Mouse (Mus musculus) hindbrain, embryonic 13.5 days (tissue): ENCODE results near the gene Arvcf. TPM values are rescaled to one million over a fixed set of nuclear protein-coding genes. Genes with fewer than 3 reads are reported as not detected.
A peak's percentile ranks its signal among the peaks of the same experiment; 100 is the strongest.

Experiments
- ATAC-seq: fragments of 200-750 bp; cut with Nextera tagmentation; 2 replicates; pipeline ENCODE4 v1.8.0; 2017; ENCODE audit warnings: moderate TSS enrichment; ENCODE audit not compliant: low FRiP score
- H3K27ac ChIP-seq: fragments of 300-500 bp; sonication (generic); 2 replicates; pipeline ENCODE4 v1.5.1; 2015; ENCODE audit warnings: inconsistent platforms, mild to moderate bottlenecking, moderate library complexity
- H3K27me3 ChIP-seq: fragments of 300-500 bp; sonication (generic); 2 replicates; pipeline ENCODE4 v1.6.1; 2015; ENCODE audit warnings: mild to moderate bottlenecking, inconsistent platforms
- H3K36me3 ChIP-seq: fragments of 300-500 bp; sonication (generic); 2 replicates; pipeline ENCODE4 v1.6.1; 2015; ENCODE audit warnings: mild to moderate bottlenecking, inconsistent platforms
- H3K4me1 ChIP-seq: fragments of 300-500 bp; sonication (generic); replicated peaks from 2 replicates; pipeline ENCODE4 v1.6.1; 2015; ENCODE audit warnings: inconsistent platforms
- H3K4me2 ChIP-seq: fragments of 300-500 bp; sonication (generic); 2 replicates; pipeline ENCODE4 v1.6.1; 2015; ENCODE audit warnings: inconsistent platforms, mild to moderate bottlenecking, moderate library complexity
- H3K4me3 ChIP-seq: fragments of 300-500 bp; sonication (generic); 2 replicates; pipeline ENCODE4 v1.5.1; 2015; ENCODE audit warnings: mild to moderate bottlenecking, inconsistent platforms
- H3K9ac ChIP-seq: fragments of 300-500 bp; sonication (generic); 2 replicates; pipeline ENCODE4 v1.6.1; 2015; ENCODE audit warnings: mild to moderate bottlenecking, inconsistent platforms
- H3K9me3 ChIP-seq: fragments of 300-500 bp; sonication (generic); 2 replicates; pipeline ENCODE4 v1.6.1; 2016; ENCODE audit warnings: inconsistent platforms
- WGBS: fragments of 180-500 bp; shearing (Covaris S2); methylation state at CpG from one replicate; pipeline ENCODE4 v1.1.7; 2015; 5-methylcytosine and 5-hydroxymethylcytosine counted together
- polyA plus RNA-seq: library from polyadenylated mRNA; unstranded; fragments of >200 nt; fragmentation: Nextera tagmentation; extraction: Ambion mirVana; gene quantifications from 2 replicates; pipeline ENCODE4 v1.2.1, GENCODE M21; 2015

Arvcf gene
- polyA plus RNA-seq, 1 experiment from 2014 or later, result 81.1 TPM

- no peak for ATAC-seq
- Histone ChIP-seq H3K9ac (no peak overlapping the region), H3K36me3 (peaks cover 17% of the 10 kb centered on the region), H3K27me3 (no peaks in the 10 kb centered on the region), H3K4me2 (peak overlapping the region; percentile 88; the same call in 1 of the 2 replicates), H3K4me1 (peaks cover 79% of the 10 kb centered on the region), H3K4me3 (no peak overlapping the region), H3K9me3 (no peaks in the 10 kb centered on the region), H3K27ac (peak overlapping the region; percentile 91)
- WGBS, result 88% methylated on average over 3 of the region's 3 CpGs
Observed at GRCm38 (mm10) chr16:18391728-18392127, 43.7 kb downstream of the Arvcf start.

GRCm38 (mm10) chr16:18392469-18393426 is 44.8 kb downstream of the Arvcf start:
- ATAC-seq, result peak; percentile 68
- H3K9me3 ChIP-seq, result no peaks in the 10 kb centered on the region
- under 1% methylated on average over 62 of the region's 63 CpGs for WGBS
- H3K4me2 ChIP-seq, result peak overlapping the region; percentile 88
- peak overlapping the region; percentile 64 for H3K4me3 ChIP-seq
- H3K4me1 ChIP-seq, result peaks cover 70% of the 10 kb centered on the region
- no peaks in the 10 kb centered on the region for H3K27me3 ChIP-seq
- peaks cover 27% of the 10 kb centered on the region for H3K36me3 ChIP-seq
- H3K9ac ChIP-seq, result peak overlapping the region; percentile 92
- peak overlapping the region; percentile 91 for H3K27ac ChIP-seq

- Histone ChIP-seq H3K4me2 (peak overlapping the region; percentile 88), H3K27me3 (0 out of 2 replicates have a peak, but pooled peaks cover 3% of the 10 kb centered on the region), H3K4me1 (peaks cover 66% of the 10 kb centered on the region), H3K9me3 (no peaks in the 10 kb centered on the region), H3K4me3 (peak overlapping the region; percentile 64), H3K9ac (peak overlapping the region; percentile 92), H3K36me3 (peaks cover 35% of the 10 kb centered on the region), H3K27ac (peak overlapping the region; percentile 91)
- no peak for ATAC-seq
- WGBS, result 43% methylated on average over 5 of the region's 5 CpGs
Observed at GRCm38 (mm10) chr16:18393595-18393994, 45.6 kb downstream of the Arvcf start.

- Histone ChIP-seq H3K4me1 (peaks cover 66% of the 10 kb centered on the region), H3K4me3 (peak overlapping the region; percentile 64), H3K27ac (peak overlapping the region; percentile 91), H3K9ac (peak overlapping the region; percentile 92), H3K36me3 (peaks cover 40% of the 10 kb centered on the region), H3K27me3 (0 out of 2 replicates have a peak, but pooled peaks cover 3% of the 10 kb centered on the region), H3K9me3 (no peaks in the 10 kb centered on the region), H3K4me2 (peak overlapping the region; percentile 88)
- ATAC-seq, result no peak
- WGBS, result 63% methylated on average over 3 of the region's 3 CpGs
Observed at GRCm38 (mm10) chr16:18394056-18394455, 46.1 kb downstream of the Arvcf start.

- WGBS, result 12% methylated on average over 11 of the region's 11 CpGs
- H3K9ac ChIP-seq, result peak overlapping the region; percentile 47
- H3K27ac ChIP-seq, result peak overlapping the region; percentile 91
- H3K9me3 ChIP-seq, result no peaks in the 10 kb centered on the region
- 0 out of 2 replicates have a peak, but pooled peaks cover 3% of the 10 kb centered on the region for H3K27me3 ChIP-seq
- ATAC-seq, result peak; percentile 12; the same call in 1 of the 2 replicates
- H3K4me1 ChIP-seq, result peaks cover 68% of the 10 kb centered on the region
- H3K4me2 ChIP-seq, result peak overlapping the region; percentile 88
- H3K36me3 ChIP-seq, result peaks cover 41% of the 10 kb centered on the region
- H3K4me3 ChIP-seq, result peak overlapping the region; percentile 5; the same call in 1 of the 2 replicates
Observed at GRCm38 (mm10) chr16:18394777-18395619, 47.0 kb downstream of the Arvcf start.

GRCm38 (mm10) chr16:18395620-18396036 is 47.6 kb downstream of the Arvcf start:
- no peaks in the 10 kb centered on the region for H3K9me3 ChIP-seq
- H3K36me3 ChIP-seq, result peaks cover 41% of the 10 kb centered on the region
- H3K9ac ChIP-seq, result peak overlapping the region; percentile 43; the same call in 1 of the 2 replicates
- H3K4me2 ChIP-seq, result peak overlapping the region; percentile 88
- H3K4me3 ChIP-seq, result no peak overlapping the region
- 0 out of 2 replicates have a peak, but pooled peaks cover 3% of the 10 kb centered on the region for H3K27me3 ChIP-seq
- ATAC-seq, result peak; percentile 12; the same call in 1 of the 2 replicates
- 26% methylated on average over 6 of the region's 7 CpGs for WGBS
- H3K27ac ChIP-seq, result peak overlapping the region; percentile 91
- H3K4me1 ChIP-seq, result peaks cover 71% of the 10 kb centered on the region

- H3K4me3 ChIP-seq, result no peak overlapping the region
- H3K9ac ChIP-seq, result peak overlapping the region; percentile 43; the same call in 1 of the 2 replicates
- peak overlapping the region; percentile 91 for H3K27ac ChIP-seq
- no peaks in the 10 kb centered on the region for H3K9me3 ChIP-seq
- H3K4me2 ChIP-seq, result peak overlapping the region; percentile 27
- 47% methylated on average over 2 of the region's 2 CpGs for WGBS
- peaks cover 76% of the 10 kb centered on the region for H3K4me1 ChIP-seq
- ATAC-seq, result no peak
- H3K27me3 ChIP-seq, result 0 out of 2 replicates have a peak, but pooled peaks cover 3% of the 10 kb centered on the region
- H3K36me3 ChIP-seq, result peaks cover 44% of the 10 kb centered on the region
Observed at GRCm38 (mm10) chr16:18396201-18396600, 48.2 kb downstream of the Arvcf start.

GRCm38 (mm10) chr16:18396791-18397621 is 49.0 kb downstream of the Arvcf start:
- Histone ChIP-seq H3K27me3 (0 out of 2 replicates have a peak, but pooled peaks cover 3% of the 10 kb centered on the region), H3K27ac (0 out of 2 replicates have a peak overlapping the region, but pooled peaks have one; percentile 91), H3K36me3 (peaks cover 53% of the 10 kb centered on the region), H3K9ac (no peak overlapping the region), H3K4me1 (peaks cover 81% of the 10 kb centered on the region), H3K4me2 (no peak overlapping the region), H3K4me3 (no peak overlapping the region), H3K9me3 (no peaks in the 10 kb centered on the region)
- no peak for ATAC-seq
- 95% methylated on average over 27 of the region's 27 CpGs for WGBS

- H3K36me3 ChIP-seq, result peaks cover 83% of the 10 kb centered on the region
- peaks cover 63% of the 10 kb centered on the region for H3K4me1 ChIP-seq
- H3K27ac ChIP-seq, result peak overlapping the region; percentile 80
- 44% methylated on average over 9 of the region's 9 CpGs for WGBS
- H3K4me2 ChIP-seq, result peak overlapping the region; percentile 1; the same call in 1 of the 2 replicates
- peak overlapping the region; percentile 61 for H3K9ac ChIP-seq
- no peak for ATAC-seq
- 0 out of 2 replicates have a peak, but pooled peaks cover 3% of the 10 kb centered on the region for H3K27me3 ChIP-seq
- no peak overlapping the region for H3K4me3 ChIP-seq
- no peaks in the 10 kb centered on the region for H3K9me3 ChIP-seq
Observed at GRCm38 (mm10) chr16:18400028-18400427, 52.0 kb downstream of the Arvcf start.

- H3K4me3 ChIP-seq, result no peak overlapping the region
- peak; percentile 77 for ATAC-seq
Observed at GRCm38 (mm10) chr16:18400472-18401216, 52.7 kb downstream of the Arvcf start.

More at GRCm38 (mm10) chr16:18400472-18401216, 52.7 kb downstream of the Arvcf start:
- Histone ChIP-seq H3K27ac (peak overlapping the region; percentile 80), H3K9me3 (no peaks in the 10 kb centered on the region), H3K4me2 (peak overlapping the region; percentile 1; the same call in 1 of the 2 replicates), H3K4me1 (peaks cover 62% of the 10 kb centered on the region), H3K36me3 (peaks cover 89% of the 10 kb centered on the region), H3K27me3 (0 out of 2 replicates have a peak, but pooled peaks cover 3% of the 10 kb centered on the region), H3K9ac (peak overlapping the region; percentile 61)
- WGBS, result 22% methylated on average over 7 of the region's 7 CpGs
